Mouse (Mus musculus): ENCODE results near the gene Gns. TPM values are rescaled to one million over a fixed set of nuclear protein-coding genes. Genes with fewer than 3 reads are reported as not detected.
A peak's percentile ranks its signal among the peaks of the same experiment; 100 is the strongest.

Gns gene
- polyA plus RNA-seq, 1 experiment, result 39.2 TPM

GRCm38 (mm10) chr10:121368783-121369465 lies 4.0 kb downstream of the Gns start:
- H3K4me1 ChIP-seq (ENCODE audit: control insufficient read depth, insufficient read depth, low read length), result peaks cover 8% of the 10 kb centered on the region; the same call in 1 of the 2 replicates
- no peak for TF ChIP-seq POLR2A (IDR thresholded peaks at IDR 0.05; ENCODE audit: borderline replicate concordance, control insufficient read depth, low read depth, low read length)
- no peak for TF ChIP-seq CTCF (IDR thresholded peaks at IDR 0.05; ENCODE audit: control insufficient read depth, insufficient read depth, low read length)
- H3K4me3 ChIP-seq (replicated peaks; ENCODE audit: control insufficient read depth, low read depth, low read length), result no peak overlapping the region
- H3K27ac ChIP-seq (ENCODE audit: control insufficient read depth, insufficient read depth, low read depth, low read length, poor library complexity), result peak overlapping the region; percentile 23; the same call in 1 of the 2 replicates
- 41% methylated on average over 18 of the region's 18 CpGs for WGBS

GRCm38 (mm10) chr10:121370777-121371176 lies 5.9 kb downstream of the Gns start:
- Histone ChIP-seq H3K27ac (ENCODE audit: control insufficient read depth, insufficient read depth, low read depth, low read length, poor library complexity) (no peak overlapping the region), H3K4me1 (ENCODE audit: control insufficient read depth, insufficient read depth, low read length) (peaks cover 13% of the 10 kb centered on the region), H3K4me3 (replicated peaks; ENCODE audit: control insufficient read depth, low read depth, low read length) (no peak overlapping the region)
- WGBS, result 88% methylated on average over 6 of the region's 6 CpGs
- TF ChIP-seq CTCF (IDR thresholded peaks at IDR 0.05; ENCODE audit: control insufficient read depth, insufficient read depth, low read length) (peak; percentile 50), POLR2A (IDR thresholded peaks at IDR 0.05; ENCODE audit: borderline replicate concordance, control insufficient read depth, low read depth, low read length) (no peak)

GRCm38 (mm10) chr10:121374013-121374412 lies 9.1 kb downstream of the Gns start:
- Histone ChIP-seq H3K27ac (ENCODE audit: control insufficient read depth, insufficient read depth, low read depth, low read length, poor library complexity) (peak overlapping the region; percentile 25), H3K4me1 (ENCODE audit: control insufficient read depth, insufficient read depth, low read length) (peaks cover 16% of the 10 kb centered on the region), H3K4me3 (replicated peaks; ENCODE audit: control insufficient read depth, low read depth, low read length) (no peak overlapping the region)
- WGBS, result 86% methylated on average over 12 of the region's 12 CpGs
- TF ChIP-seq POLR2A (IDR thresholded peaks at IDR 0.05; ENCODE audit: borderline replicate concordance, control insufficient read depth, low read depth, low read length) (no peak), CTCF (IDR thresholded peaks at IDR 0.05; ENCODE audit: control insufficient read depth, insufficient read depth, low read length) (peak; percentile 4; the same call in 1 of the 2 replicates)

- peak overlapping the region; percentile 92 for H3K27ac ChIP-seq (ENCODE audit: control insufficient read depth, insufficient read depth, low read depth, low read length, poor library complexity)
- WGBS, result 36% methylated on average over 17 of the region's 17 CpGs
- no peak overlapping the region for H3K4me3 ChIP-seq (replicated peaks; ENCODE audit: control insufficient read depth, low read depth, low read length)
- TF ChIP-seq CTCF (IDR thresholded peaks at IDR 0.05; ENCODE audit: control insufficient read depth, insufficient read depth, low read length), result no peak
- TF ChIP-seq POLR2A (IDR thresholded peaks at IDR 0.05; ENCODE audit: borderline replicate concordance, control insufficient read depth, low read depth, low read length), result no peak
- H3K4me1 ChIP-seq (ENCODE audit: control insufficient read depth, insufficient read depth, low read length), result peaks cover 12% of the 10 kb centered on the region
Observed at GRCm38 (mm10) chr10:121374693-121375620, 10.1 kb downstream of the Gns start.

GRCm38 (mm10) chr10:121375649-121376493 lies 11.0 kb downstream of the Gns start:
- Histone ChIP-seq H3K27ac (ENCODE audit: control insufficient read depth, insufficient read depth, low read depth, low read length, poor library complexity) (peak overlapping the region; percentile 30; the same call in 1 of the 2 replicates), H3K4me3 (replicated peaks; ENCODE audit: control insufficient read depth, low read depth, low read length) (no peak overlapping the region), H3K4me1 (ENCODE audit: control insufficient read depth, insufficient read depth, low read length) (peaks cover 9% of the 10 kb centered on the region)
- WGBS, result 84% methylated on average over 24 of the region's 24 CpGs
- no peak for TF ChIP-seq POLR2A (IDR thresholded peaks at IDR 0.05; ENCODE audit: borderline replicate concordance, control insufficient read depth, low read depth, low read length)
- TF ChIP-seq CTCF (IDR thresholded peaks at IDR 0.05; ENCODE audit: control insufficient read depth, insufficient read depth, low read length), result no peak

- WGBS, result 78% methylated on average over 24 of the region's 24 CpGs
- TF ChIP-seq POLR2A (IDR thresholded peaks at IDR 0.05; ENCODE audit: borderline replicate concordance, control insufficient read depth, low read depth, low read length) (no peak), CTCF (IDR thresholded peaks at IDR 0.05; ENCODE audit: control insufficient read depth, insufficient read depth, low read length) (no peak)
- H3K4me3 ChIP-seq (replicated peaks; ENCODE audit: control insufficient read depth, low read depth, low read length), result no peak overlapping the region
- no peak overlapping the region; the same call in 1 of the 2 replicates for H3K27ac ChIP-seq (ENCODE audit: control insufficient read depth, insufficient read depth, low read depth, low read length, poor library complexity)
- H3K4me1 ChIP-seq (ENCODE audit: control insufficient read depth, insufficient read depth, low read length), result peaks cover 9% of the 10 kb centered on the region
Observed at GRCm38 (mm10) chr10:121376530-121377271, 11.8 kb downstream of the Gns start.

GRCm38 (mm10) chr10:121379387-121379786 lies 14.5 kb downstream of the Gns start:
- no peak overlapping the region for H3K27ac ChIP-seq (ENCODE audit: control insufficient read depth, insufficient read depth, low read depth, low read length, poor library complexity)
- 93% methylated on average over 3 of the region's 3 CpGs for WGBS
- peaks cover 7% of the 10 kb centered on the region for H3K4me1 ChIP-seq (ENCODE audit: control insufficient read depth, insufficient read depth, low read length)
- H3K4me3 ChIP-seq (replicated peaks; ENCODE audit: control insufficient read depth, low read depth, low read length), result no peak overlapping the region
- TF ChIP-seq POLR2A (IDR thresholded peaks at IDR 0.05; ENCODE audit: borderline replicate concordance, control insufficient read depth, low read depth, low read length), result no peak
- TF ChIP-seq CTCF (IDR thresholded peaks at IDR 0.05; ENCODE audit: control insufficient read depth, insufficient read depth, low read length), result peak; percentile 7; the same call in 1 of the 2 replicates
